Mouse (Mus musculus) adrenal gland, adult 2 months (tissue): ENCODE measurements around the gene Irf2bpl. TPM values are rescaled to one million over a fixed set of nuclear protein-coding genes. Genes with fewer than 3 reads are reported as not detected.
A peak's percentile ranks its signal among the peaks of the same experiment; 100 is the strongest.

ENCODE experiments used
- DNase-seq: peaks from one replicate; pipeline ENCODE4 v3.0.0; 2021
- long read RNA-seq: library from polyadenylated mRNA; stranded (forward); transcript quantifications from one replicate; pipeline ENCODE4 v2.0.0, GENCODE M21; 2021
- polyA plus RNA-seq: library from polyadenylated mRNA; depleted of rRNA; stranded (reverse); fragments of >200 nt; gene quantifications from 2 replicates; pipeline ENCODE4 v1.2.3, GENCODE M21; 2012; rRNA removed
- total RNA-seq, 2 experiments: library from RNA; stranded (reverse); gene quantifications; 2 replicates each; pipeline ENCODE4 v1.2.3; 2021

Irf2bpl gene
- 10 to 100 TPM; 51.1 to 79.5 TPM for total RNA-seq
- polyA plus RNA-seq, result 121 and 122 TPM in 2 replicates
- long read RNA-seq, full-length matches to known transcripts, result 63 of 64 reads
- long read RNA-seq, partial matches to known transcripts, result 0 of 64 reads
- long read RNA-seq, other reads (novel, unspliced or antisense), result 1 of 64 reads

DNA sequence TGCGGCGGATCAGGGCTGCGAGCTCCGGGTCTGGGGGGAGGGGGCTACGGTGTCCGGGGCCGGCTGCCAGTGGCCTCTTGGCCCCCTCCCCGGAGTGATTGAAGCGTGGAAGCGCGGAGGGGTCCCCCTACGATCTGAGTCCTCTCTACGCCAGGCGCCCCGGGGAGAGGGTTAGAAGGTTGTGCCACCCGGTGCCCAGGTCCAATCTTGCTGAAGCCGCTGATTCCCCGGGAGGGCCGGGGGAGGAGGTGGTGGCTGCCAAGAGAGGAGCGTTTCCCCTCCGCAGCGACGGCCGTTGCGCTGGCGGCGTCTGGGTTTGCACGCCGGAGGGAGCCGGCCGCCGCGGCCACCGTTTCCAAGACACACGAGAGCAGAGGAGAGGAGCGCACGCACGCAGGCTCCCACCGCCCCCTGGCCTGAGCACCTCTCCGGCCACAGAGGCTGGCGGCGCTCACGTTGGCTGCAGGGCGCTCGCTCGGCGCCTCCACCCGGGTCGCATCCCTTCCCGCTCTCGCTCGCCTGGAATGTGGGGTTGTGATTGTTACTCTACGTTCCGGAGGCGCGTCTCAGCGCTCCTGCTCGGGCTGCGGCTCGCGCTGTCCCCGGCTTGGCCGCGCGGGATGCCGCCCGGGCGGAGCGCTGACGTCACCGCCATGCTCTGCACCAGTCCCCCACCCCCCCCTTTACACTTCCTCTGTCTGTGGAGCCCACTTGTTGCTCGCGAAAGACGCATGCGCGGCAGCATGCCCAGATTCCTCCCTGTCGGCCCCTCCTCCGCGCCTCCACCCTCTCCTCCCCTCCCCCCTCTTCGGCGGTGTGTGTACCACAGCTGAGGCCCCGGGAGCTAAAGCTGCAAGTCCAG is at the start of gene Irf2bpl:
Gene Irf2bpl, minus strand, starts transcription at position 602 of the 862 bp plus-strand sequence.
- DNase-seq, result peak; percentile 100

- DNase-seq, result no peak
Measured at GRCm38 (mm10) chr12:86932575-86932952, 48.0 kb upstream of the Irf2bpl start.

- peak; percentile 91 for DNase-seq
Measured at GRCm38 (mm10) chr12:86931919-86932574, 47.4 kb upstream of the Irf2bpl start.

DNA sequence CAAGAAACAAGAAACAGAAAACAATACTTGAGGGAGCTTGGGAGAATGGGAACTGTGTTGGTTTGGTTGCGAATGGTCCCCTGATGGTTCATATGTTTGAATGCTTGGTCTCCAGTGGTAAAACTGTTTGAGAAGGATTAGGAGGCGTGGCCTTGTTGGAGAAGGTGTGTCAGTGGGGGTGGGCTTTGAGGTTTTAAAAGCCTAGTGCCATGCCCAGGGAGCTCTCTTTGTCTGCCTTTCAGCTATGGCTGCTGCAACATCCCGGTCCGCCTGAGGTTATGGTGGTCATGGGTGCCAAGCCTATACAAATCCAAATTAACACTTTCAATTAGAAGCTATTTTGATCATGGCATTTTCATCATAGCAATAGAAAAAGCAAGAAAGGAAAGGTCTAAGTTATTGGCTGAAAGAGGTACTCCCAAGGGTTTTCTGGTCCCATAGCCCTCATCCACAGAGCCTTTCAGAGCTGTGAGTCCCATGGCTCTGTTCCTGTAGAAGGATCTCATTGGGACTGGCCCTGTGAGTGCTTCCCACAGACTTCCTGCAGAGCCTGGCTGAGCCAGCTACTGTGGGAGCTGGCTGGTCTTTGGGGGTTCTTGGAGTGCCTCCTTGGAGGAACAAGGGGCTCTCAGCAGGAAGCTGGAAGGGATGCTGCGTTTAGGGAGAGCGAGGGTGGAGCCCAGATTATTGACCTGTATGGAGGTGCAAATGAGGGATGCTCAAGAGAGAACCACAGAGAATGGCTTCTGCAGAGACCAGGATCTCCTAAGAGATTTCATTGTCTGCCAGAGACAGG is 46.5 kb upstream of the Irf2bpl start:
- no peak for DNase-seq

GRCm38 (mm10) chr12:86923837-86924236 is 39.2 kb upstream of the Irf2bpl start:
- DNase-seq, result peak; percentile 80

GRCm38 (mm10) chr12:86918983-86919722 is 34.6 kb upstream of the Irf2bpl start:
- DNase-seq, result no peak

DNA sequence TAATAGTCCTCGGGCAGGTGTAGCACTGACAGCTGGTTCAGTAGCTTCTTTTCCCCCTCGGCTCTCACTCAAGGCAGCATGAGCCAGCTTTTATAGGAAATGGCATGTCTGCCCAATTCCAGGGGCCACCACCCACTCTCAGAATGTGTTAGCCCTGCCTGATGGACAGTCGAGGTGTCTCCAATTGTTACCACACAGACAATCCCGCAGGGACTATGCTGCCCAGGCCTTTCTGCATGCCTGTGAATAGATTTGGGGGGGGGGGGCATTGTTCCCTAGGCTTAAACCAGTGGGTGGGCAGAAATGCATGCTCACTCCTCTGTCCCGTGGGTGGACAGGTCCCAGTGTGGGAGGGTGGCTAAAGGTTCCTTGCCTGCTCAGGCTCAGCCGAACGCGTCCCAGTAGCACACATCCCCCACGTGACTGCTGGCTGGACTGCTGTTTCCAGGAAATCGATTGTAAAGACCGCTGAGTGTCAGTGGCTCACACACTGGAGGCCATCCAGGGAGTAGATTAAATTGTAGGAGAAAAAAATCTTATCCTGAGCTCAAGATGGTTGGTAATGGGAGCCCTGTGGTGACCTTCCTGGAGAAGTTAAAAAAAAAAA is 33.9 kb upstream of the Irf2bpl start:
- no peak for DNase-seq

GRCm38 (mm10) chr12:86916796-86917573 is 32.4 kb upstream of the Irf2bpl start:
- no peak for DNase-seq

GRCm38 (mm10) chr12:86915617-86916016 is 31.0 kb upstream of the Irf2bpl start:
- DNase-seq, result no peak

DNA sequence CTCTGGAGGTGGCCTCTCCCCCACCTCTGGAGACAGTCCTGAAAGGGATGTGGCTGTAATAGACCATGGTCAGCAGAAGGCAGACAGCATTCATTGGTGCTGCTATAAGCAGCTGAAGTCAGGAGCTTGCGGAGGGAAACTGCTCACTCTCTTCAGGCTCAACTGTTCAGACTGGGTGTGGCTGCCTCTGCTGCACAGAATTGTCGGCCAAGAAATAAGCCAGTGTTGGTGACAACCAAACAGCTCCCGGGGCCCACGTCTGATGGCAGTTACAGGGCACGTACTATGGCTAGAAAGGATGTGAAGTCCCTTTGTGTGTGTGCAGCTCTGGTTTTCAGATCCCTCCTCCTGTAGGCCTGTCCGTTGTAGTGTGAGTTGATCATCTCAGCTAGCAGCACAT is 30.2 kb upstream of the Irf2bpl start:
- no peak for DNase-seq

- DNase-seq, result no peak
Measured at GRCm38 (mm10) chr12:86914351-86914750, 29.8 kb upstream of the Irf2bpl start.

- DNase-seq, result no peak
Measured at GRCm38 (mm10) chr12:86912335-86913093, 27.9 kb upstream of the Irf2bpl start.

DNA sequence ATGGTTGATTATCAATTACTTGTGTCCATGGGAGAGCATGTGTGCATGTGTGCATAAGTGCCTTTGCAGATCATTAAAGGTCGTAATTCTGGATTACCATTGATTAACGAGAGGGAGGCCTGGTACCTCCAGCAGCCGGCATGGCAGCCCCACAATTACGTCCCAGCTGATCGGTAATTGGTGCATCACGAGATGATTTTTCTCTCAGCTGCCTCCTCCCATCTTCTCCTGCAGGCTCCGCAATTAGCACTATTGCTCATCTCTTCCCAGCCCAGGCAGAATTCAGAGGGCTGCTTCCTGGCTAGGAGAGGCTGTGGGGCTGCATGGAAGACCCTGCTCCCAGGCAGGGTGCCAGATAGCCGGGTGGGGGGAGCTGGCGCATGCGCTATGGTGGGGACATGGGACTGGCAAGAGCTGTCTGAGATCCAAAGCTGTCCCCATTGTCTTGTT is 26.9 kb upstream of the Irf2bpl start:
- no peak for DNase-seq

- peak; percentile 89 for DNase-seq
Measured at GRCm38 (mm10) chr12:86906395-86906794, 21.8 kb upstream of the Irf2bpl start.

DNA sequence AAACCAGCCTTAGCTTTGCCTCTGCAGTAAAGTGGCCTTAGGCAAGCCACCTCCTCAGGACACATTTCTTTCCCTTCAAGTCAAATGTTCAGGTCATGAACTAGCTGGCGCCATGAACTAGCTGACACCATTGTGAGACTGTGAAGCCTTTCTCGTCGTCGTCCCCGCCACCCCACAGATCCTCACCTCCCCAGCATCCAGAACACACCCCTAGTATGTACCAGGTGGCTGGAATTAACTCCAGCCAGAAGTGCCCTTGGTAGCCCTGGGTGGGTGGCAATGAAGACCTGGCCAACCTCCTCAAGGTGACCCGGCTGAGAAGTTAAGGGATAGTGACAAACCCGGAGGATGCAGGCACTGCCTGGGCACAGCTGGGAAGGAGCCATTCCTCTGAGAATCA is 21.3 kb upstream of the Irf2bpl start:
- DNase-seq, result no peak

DNA sequence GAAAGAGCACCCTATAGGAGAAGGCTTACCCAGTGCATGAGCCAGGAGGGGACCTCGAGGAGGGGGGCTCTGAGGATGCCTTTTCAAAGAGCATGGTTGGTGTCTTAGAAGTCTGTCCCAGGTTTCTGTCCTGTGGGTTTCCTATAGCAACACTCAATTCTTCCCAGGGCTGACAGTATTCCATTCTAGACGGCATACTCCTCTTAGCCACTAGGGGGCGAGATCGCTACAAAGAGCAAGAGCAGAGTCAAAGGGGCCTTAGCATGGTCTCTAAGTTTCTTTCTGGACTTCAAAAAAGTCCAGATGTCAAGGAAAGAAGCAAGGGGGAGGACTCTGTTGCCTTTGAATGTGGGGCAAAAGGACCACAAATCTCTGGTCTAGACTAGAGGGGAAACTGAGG is 20.6 kb upstream of the Irf2bpl start:
- peak; percentile 60 for DNase-seq

DNA sequence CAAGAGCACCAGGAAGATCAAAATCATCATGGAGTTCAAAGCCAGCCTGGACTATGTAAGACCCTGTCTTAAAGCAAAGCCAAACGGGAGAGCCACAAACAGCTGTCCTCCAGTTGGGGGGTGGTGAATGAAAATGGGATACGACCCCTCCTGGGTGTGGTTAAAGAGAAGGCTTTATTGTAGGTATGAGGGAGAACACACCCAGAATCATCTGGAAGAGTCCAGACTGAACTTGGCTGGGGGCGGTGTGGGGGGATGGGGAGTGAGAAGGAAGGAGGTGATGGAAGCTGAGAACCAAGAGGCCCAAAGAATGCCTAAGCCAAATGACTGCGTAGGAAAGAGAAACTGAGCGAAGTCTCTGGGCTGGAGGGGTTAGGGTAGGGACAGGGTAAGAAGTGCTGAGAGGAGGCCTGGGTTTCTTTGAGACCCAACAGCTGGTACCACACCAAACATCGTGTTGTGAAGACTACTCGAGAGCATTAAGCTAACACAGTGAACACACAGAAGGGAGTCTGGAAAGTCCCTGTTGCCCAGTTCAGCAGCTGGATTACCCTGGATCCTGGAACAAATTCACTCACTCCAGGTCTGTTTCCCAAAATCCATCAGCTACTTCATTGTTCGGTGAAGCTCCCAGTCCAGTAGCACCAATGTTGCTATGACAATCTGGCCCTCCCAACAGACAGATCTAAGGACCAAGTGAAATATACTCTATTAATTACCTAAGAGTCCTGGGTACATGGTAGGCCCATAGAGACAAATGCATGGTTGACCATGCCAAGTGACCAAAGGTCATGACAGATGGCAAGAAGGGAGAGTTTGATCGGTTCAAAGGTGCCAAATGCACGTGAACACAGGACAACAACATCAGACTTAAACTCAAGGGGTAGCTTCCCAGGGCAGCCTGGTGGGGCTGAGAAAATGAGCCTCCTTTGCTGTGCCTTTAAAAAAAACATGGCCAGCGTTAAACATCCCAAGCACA is 19.5 kb upstream of the Irf2bpl start:
- DNase-seq, result no peak
